In the genomic region with DNA sequence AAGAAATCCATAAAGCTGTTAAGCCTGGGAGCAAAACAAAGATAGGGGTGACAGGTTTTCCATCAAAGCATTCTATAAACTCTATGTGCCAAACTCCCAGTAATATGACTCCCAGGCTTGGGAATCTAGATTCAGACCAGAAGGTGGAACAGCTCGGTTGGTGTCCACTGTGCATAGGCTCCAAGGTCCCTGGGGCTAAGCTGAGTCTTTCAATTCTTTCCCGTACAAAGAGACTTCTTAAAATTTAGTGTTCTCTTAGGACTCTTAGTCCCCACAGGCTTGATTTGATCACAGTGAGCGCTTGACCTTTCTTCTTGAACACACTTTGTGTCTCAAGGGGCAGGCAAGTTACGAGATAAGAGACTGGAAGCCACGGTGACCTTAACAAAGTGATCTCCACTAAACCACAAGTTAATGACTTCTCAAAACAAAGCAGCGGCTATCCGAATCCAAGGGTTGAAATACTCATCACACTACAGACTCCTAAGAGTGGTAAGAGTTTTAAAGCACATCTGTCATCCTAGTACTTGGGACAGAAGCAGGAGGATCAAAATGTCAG, we compare ENCODE assay signal across 10 mouse cellular contexts. TPM values are rescaled to one million over a fixed set of nuclear protein-coding genes. Genes with fewer than 3 reads are reported as not detected.
DNase-seq lines count a peak whose midpoint lies in the region; ATAC-seq lines count a peak whose summit lies in the region.
"Had no signal": no experiment of that assay in that cellular context is flagged by ENCODE, and none has a peak within 500 bp of the region (broad histone marks: within the 10 kb centered on the region; RNA-seq: fewer than 3 reads in every experiment).

No protein-coding gene starts in this region.

- DNase-seq in heart, adult 11 months: peak; percentile 84
- no peak for DNase-seq in heart, embryonic 10.5 days (ENCODE audit: low spot score)
- peak; percentile 75 for DNase-seq in 416B (ENCODE audit: low read depth)
- DNase-seq in adrenal gland, postnatal 10 days: peak; percentile 42
- no peak for DNase-seq in right cerebral cortex, postnatal 14 days

- no peak overlapping the region for H3K27ac ChIP-seq in heart, embryonic 10.5 days
- H3K27ac ChIP-seq in kidney, embryonic 14.5 days (ENCODE audit: low read depth, low read length): peak overlapping the region; percentile 42; the same call in 1 of the 2 replicates
- no peak overlapping the region for H3K27ac ChIP-seq in midbrain, embryonic 15.5 days
- H3K27ac ChIP-seq: forebrain, embryonic 12.5 days had no signal

- no peaks in the 10 kb centered on the region for H3K36me3 ChIP-seq in heart, embryonic 10.5 days
- H3K36me3 ChIP-seq in kidney, embryonic 14.5 days (ENCODE audit: control insufficient read depth, insufficient read depth, low read length): no peaks in the 10 kb centered on the region
- H3K36me3 ChIP-seq in midbrain, embryonic 15.5 days (replicated peaks): no peaks in the 10 kb centered on the region
- H3K36me3 ChIP-seq: forebrain, embryonic 12.5 days had no signal

- H3K27me3 ChIP-seq in heart, embryonic 10.5 days (ENCODE audit: insufficient read depth, poor library complexity, severe bottlenecking): peaks cover 64% of the 10 kb centered on the region
- H3K27me3 ChIP-seq in kidney, embryonic 14.5 days (ENCODE audit: control insufficient read depth, insufficient read depth, low read length): no peaks in the 10 kb centered on the region
- no peaks in the 10 kb centered on the region for H3K27me3 ChIP-seq in midbrain, embryonic 15.5 days (replicated peaks)
- H3K27me3 ChIP-seq: forebrain, embryonic 12.5 days had no signal

- peak; percentile 51; the same call in 1 of the 2 replicates for ATAC-seq in kidney, embryonic 14.5 days (ENCODE audit: low FRiP score, low TSS enrichment)
- ATAC-seq in midbrain, embryonic 15.5 days (replicated peaks): no peak
- no peak for ATAC-seq in erythroblast, adult 5-6 weeks (replicated peaks; ENCODE audit: low FRiP score, poor library complexity, severe bottlenecking)
- ATAC-seq: midbrain, embryonic 16.5 days had no signal

- WGBS in heart, embryonic 10.5 days: 18% methylated on average over 7 of the region's 7 CpGs
- WGBS in kidney, embryonic 14.5 days: 13% methylated on average over 7 of the region's 7 CpGs
- WGBS in midbrain, embryonic 15.5 days: 45% methylated on average over 7 of the region's 7 CpGs

- H3K9me3 ChIP-seq in heart, embryonic 10.5 days: no peaks in the 10 kb centered on the region
- no peaks in the 10 kb centered on the region for H3K9me3 ChIP-seq in kidney, embryonic 14.5 days (ENCODE audit: control insufficient read depth, low read length)
- no peaks in the 10 kb centered on the region for H3K9me3 ChIP-seq in midbrain, embryonic 15.5 days
- H3K9me3 ChIP-seq: forebrain, embryonic 12.5 days had no signal

- no peak overlapping the region for H3K4me3 ChIP-seq in heart, embryonic 10.5 days
- no peak overlapping the region for H3K4me3 ChIP-seq in kidney, embryonic 14.5 days (ENCODE audit: low read length)
- no peak overlapping the region for H3K4me3 ChIP-seq in midbrain, embryonic 15.5 days
- H3K4me3 ChIP-seq: forebrain, embryonic 12.5 days had no signal

- H3K9ac ChIP-seq in kidney, embryonic 14.5 days (ENCODE audit: low read depth, low read length): no peak overlapping the region
- H3K9ac ChIP-seq in midbrain, embryonic 15.5 days: no peak overlapping the region
- H3K9ac ChIP-seq: forebrain, embryonic 12.5 days had no signal

- H3K4me2 ChIP-seq in kidney, embryonic 14.5 days (replicated peaks; ENCODE audit: low read depth, low read length): no peak overlapping the region
- H3K4me2 ChIP-seq in midbrain, embryonic 15.5 days: no peak overlapping the region
- H3K4me2 ChIP-seq: forebrain, embryonic 12.5 days had no signal

- H3K4me1 ChIP-seq in heart, embryonic 10.5 days: peaks cover 12% of the 10 kb centered on the region; the same call in 1 of the 2 replicates
- peaks cover 30% of the 10 kb centered on the region for H3K4me1 ChIP-seq in kidney, embryonic 14.5 days (ENCODE audit: control insufficient read depth, insufficient read depth, low read length)
- H3K4me1 ChIP-seq in midbrain, embryonic 15.5 days: peaks cover 7% of the 10 kb centered on the region

RNA-seq across cellular contexts. Expression of a gene that starts 41.3 kb away (rescaled TPM):
- 9.3 and 16.1 TPM in 2 replicates for polyA plus RNA-seq in heart, embryonic 10.5 days (2016; fragmentation: Nextera tagmentation; extraction: Ambion mirVana)
- 10 to 100 TPM; 13.1 to 15.3 TPM for total RNA-seq in adrenal gland, postnatal 10 days (2021)
- 15.8 and 25.6 TPM in 2 replicates for polyA plus RNA-seq in kidney, embryonic 14.5 days (2014; fragmentation: Nextera tagmentation; extraction: Ambion mirVana)
- polyA plus RNA-seq in midbrain, embryonic 15.5 days (2015; fragmentation: Nextera tagmentation; extraction: Ambion mirVana): 8.9 and 9.7 TPM in 2 replicates
- 3.3 and 4.6 TPM in 2 replicates for total RNA-seq in erythroblast, adult 5-6 weeks (2015; ENCODE audit: low replicate concordance)
- total RNA-seq in erythroblast, adult 5-6 weeks (2017; ENCODE audit: low replicate concordance): 1.3 and 2.2 TPM in 2 replicates

Comparison
In these comparisons a context has a peak if more than half of its experiments do, and no peak if none do; other contexts are left out.
1. DNase-seq: peak in heart, adult 11 months (single experiment), 416B (single experiment) and adrenal gland, postnatal 10 days (single experiment); none in heart, embryonic 10.5 days (single experiment) and right cerebral cortex, postnatal 14 days (single experiment).